Mouse (Mus musculus): ENCODE data around the gene Zfp638.

DNA sequence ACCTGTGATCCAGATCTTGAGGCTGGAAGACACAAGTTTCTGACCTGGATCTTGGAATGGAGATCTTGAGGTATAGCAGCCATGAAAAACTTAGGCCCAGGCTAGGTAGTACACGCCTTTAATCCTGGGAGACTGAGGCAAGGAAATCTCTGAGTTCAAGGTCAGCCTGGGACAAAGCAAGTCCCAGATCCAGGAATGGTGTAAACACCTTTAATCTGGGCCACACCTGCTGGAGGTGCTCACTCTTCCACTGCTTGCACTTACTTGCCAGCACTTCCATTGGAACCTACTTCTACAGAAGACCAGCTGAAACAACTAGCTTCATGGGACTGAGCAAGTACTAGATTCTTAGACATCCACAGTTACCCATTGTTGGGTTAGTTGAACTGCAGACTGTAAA is 26.2 kb downstream of the Zfp638 start:
- TF ChIP-seq POLR2A (IDR thresholded peaks at IDR 0.05; ENCODE audit: low read depth, low read length) = no peak
- TF ChIP-seq CTCF (IDR thresholded peaks at IDR 0.05; ENCODE audit: borderline replicate concordance, insufficient read depth, low read length) = no peak

Data from embryonic fibroblast, embryonic 13.5 days (primary cell).